Mouse (Mus musculus): ENCODE measurements around the gene Magoh. TPM values are rescaled to one million over a fixed set of nuclear protein-coding genes. Genes with fewer than 3 reads are reported as not detected.

Gene Magoh
- polyA plus RNA-seq, 1 experiment from 2014 or later, result 87.7 TPM

- H3K9me3 ChIP-seq (ENCODE audit: control insufficient read depth, low read length), result no peaks in the 10 kb centered on the region
- no peaks in the 10 kb centered on the region; the same call in 1 of the 2 replicates for H3K4me1 ChIP-seq (ENCODE audit: control insufficient read depth, insufficient read depth, low read depth, low read length)
- no peak overlapping the region for H3K4me2 ChIP-seq (ENCODE audit: low read length)
- WGBS, result 89% methylated on average over 7 of the region's 7 CpGs
- no peaks in the 10 kb centered on the region for H3K27me3 ChIP-seq (replicated peaks; ENCODE audit: control insufficient read depth, insufficient read depth, low read length)
- no peak overlapping the region for H3K4me3 ChIP-seq (ENCODE audit: low read length)
- no peak overlapping the region for H3K27ac ChIP-seq (ENCODE audit: low read depth, low read length)
- H3K9ac ChIP-seq (ENCODE audit: low read depth, low read length), result no peak overlapping the region
- no peak for ATAC-seq
- peaks cover 62% of the 10 kb centered on the region for H3K36me3 ChIP-seq (ENCODE audit: control insufficient read depth, insufficient read depth, low read length)
These were observed 20.6 kb upstream of the Magoh start for GRCm38 (mm10) chr4:107858995-107859394.

- H3K4me3 ChIP-seq (ENCODE audit: low read length), result no peak overlapping the region
- H3K27ac ChIP-seq (ENCODE audit: low read depth, low read length), result no peak overlapping the region
- WGBS, result 90% methylated on average over 4 of the region's 4 CpGs
- H3K27me3 ChIP-seq (replicated peaks; ENCODE audit: control insufficient read depth, insufficient read depth, low read length), result no peaks in the 10 kb centered on the region
- no peak overlapping the region for H3K9ac ChIP-seq (ENCODE audit: low read depth, low read length)
- no peak for ATAC-seq
- H3K4me1 ChIP-seq (ENCODE audit: control insufficient read depth, insufficient read depth, low read depth, low read length), result no peaks in the 10 kb centered on the region
- no peak overlapping the region for H3K4me2 ChIP-seq (ENCODE audit: low read length)
- no peaks in the 10 kb centered on the region for H3K9me3 ChIP-seq (ENCODE audit: control insufficient read depth, low read length)
- peaks cover 39% of the 10 kb centered on the region for H3K36me3 ChIP-seq (ENCODE audit: control insufficient read depth, insufficient read depth, low read length)
These were observed 14.7 kb upstream of the Magoh start for GRCm38 (mm10) chr4:107864866-107865265.

DNA sequence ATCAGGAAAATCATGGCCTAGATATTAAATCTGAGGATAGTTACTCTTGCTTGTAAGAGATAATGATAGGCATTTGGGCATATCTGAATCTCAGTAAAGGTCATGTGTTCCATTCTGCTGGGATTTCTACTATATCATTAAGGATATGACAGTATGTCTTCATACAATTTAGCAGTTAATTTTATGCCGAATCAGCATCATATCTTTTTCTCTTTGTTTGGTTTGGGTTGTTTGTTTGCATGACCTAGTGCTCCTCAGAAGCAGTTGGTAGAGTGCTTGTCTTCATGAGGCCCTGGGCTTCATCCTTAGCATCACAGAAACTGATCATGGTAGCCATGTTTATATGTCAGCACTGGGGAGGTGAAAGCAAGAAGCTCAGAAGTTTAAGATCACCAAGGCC is 2.1 kb downstream of the Magoh start:
- Histone ChIP-seq H3K27ac (ENCODE audit: low read depth, low read length) (no peak overlapping the region), H3K9me3 (ENCODE audit: control insufficient read depth, low read length) (no peaks in the 10 kb centered on the region), H3K9ac (ENCODE audit: low read depth, low read length) (no peak overlapping the region), H3K4me2 (ENCODE audit: low read length) (no peak overlapping the region), H3K27me3 (replicated peaks; ENCODE audit: control insufficient read depth, insufficient read depth, low read length) (no peaks in the 10 kb centered on the region), H3K4me3 (ENCODE audit: low read length) (no peak overlapping the region), H3K36me3 (ENCODE audit: control insufficient read depth, insufficient read depth, low read length) (peaks cover 24% of the 10 kb centered on the region), H3K4me1 (ENCODE audit: control insufficient read depth, insufficient read depth, low read depth, low read length) (peaks cover 11% of the 10 kb centered on the region)
- 86% methylated on average over 1 of the region's 1 CpGs for WGBS
- no peak for ATAC-seq

DNA sequence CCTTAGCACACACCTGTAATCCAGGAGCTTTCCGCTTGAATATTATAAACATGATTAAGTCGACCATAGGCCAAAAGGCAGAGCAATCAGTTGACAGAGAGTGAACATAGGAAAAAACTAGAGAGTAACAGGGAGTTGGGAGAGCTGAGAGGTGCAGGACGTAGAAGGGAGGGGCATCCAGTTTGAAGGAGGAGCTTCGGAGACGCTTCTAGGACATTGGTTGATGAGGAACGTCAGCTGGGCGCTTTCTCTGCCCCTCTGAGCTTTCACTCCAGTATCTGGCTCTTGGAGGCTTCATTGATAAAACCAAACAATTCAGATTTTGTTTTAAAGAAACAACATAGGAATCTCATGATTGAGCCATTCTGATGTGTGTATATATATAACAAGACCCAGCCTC is 6.8 kb downstream of the Magoh start:
- peaks cover 27% of the 10 kb centered on the region for H3K36me3 ChIP-seq (ENCODE audit: control insufficient read depth, insufficient read depth, low read length)
- H3K4me2 ChIP-seq (ENCODE audit: low read length), result no peak overlapping the region
- H3K27ac ChIP-seq (ENCODE audit: low read depth, low read length), result no peak overlapping the region
- no peaks in the 10 kb centered on the region for H3K27me3 ChIP-seq (replicated peaks; ENCODE audit: control insufficient read depth, insufficient read depth, low read length)
- ATAC-seq, result no peak
- 82% methylated on average over 7 of the region's 7 CpGs for WGBS
- H3K4me1 ChIP-seq (ENCODE audit: control insufficient read depth, insufficient read depth, low read depth, low read length), result peaks cover 8% of the 10 kb centered on the region; the same call in 1 of the 2 replicates
- no peak overlapping the region for H3K9ac ChIP-seq (ENCODE audit: low read depth, low read length)
- no peaks in the 10 kb centered on the region for H3K9me3 ChIP-seq (ENCODE audit: control insufficient read depth, low read length)
- no peak overlapping the region for H3K4me3 ChIP-seq (ENCODE audit: low read length)

DNA sequence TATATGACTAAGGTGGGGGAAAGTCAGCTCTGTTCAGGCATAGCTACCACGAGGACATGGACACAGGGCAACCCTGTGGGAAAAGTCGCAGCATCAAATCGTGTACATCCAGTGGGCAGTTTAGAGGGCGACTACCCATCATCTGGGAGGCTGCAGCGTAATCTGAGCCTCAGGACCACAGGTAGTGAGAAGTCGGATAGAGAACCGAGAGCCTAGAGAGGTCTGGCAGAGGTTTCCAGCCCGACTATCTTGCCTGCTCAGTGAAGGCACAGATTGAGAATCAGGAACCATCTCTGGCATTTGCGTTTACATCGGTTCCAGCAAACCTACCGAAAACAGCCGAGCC is 9.8 kb downstream of the Magoh start:
- peak overlapping the region; percentile 60 for H3K4me3 ChIP-seq (ENCODE audit: low read length)
- peaks cover 23% of the 10 kb centered on the region for H3K36me3 ChIP-seq (ENCODE audit: control insufficient read depth, insufficient read depth, low read length)
- peaks cover 8% of the 10 kb centered on the region; the same call in 1 of the 2 replicates for H3K4me1 ChIP-seq (ENCODE audit: control insufficient read depth, insufficient read depth, low read depth, low read length)
- H3K27me3 ChIP-seq (replicated peaks; ENCODE audit: control insufficient read depth, insufficient read depth, low read length), result no peaks in the 10 kb centered on the region
- peak overlapping the region; percentile 72 for H3K9ac ChIP-seq (ENCODE audit: low read depth, low read length)
- peak overlapping the region; percentile 97 for H3K27ac ChIP-seq (ENCODE audit: low read depth, low read length)
- H3K9me3 ChIP-seq (ENCODE audit: control insufficient read depth, low read length), result no peaks in the 10 kb centered on the region
- WGBS, result under 1% methylated on average over 12 of the region's 12 CpGs
- peak overlapping the region; percentile 85 for H3K4me2 ChIP-seq (ENCODE audit: low read length)
- peak; percentile 60 for ATAC-seq

- Histone ChIP-seq H3K36me3 (ENCODE audit: control insufficient read depth, insufficient read depth, low read length) (peaks cover 24% of the 10 kb centered on the region), H3K4me3 (ENCODE audit: low read length) (peak within 1 kb of the TSS; percentile 60), H3K27me3 (replicated peaks; ENCODE audit: control insufficient read depth, insufficient read depth, low read length) (no peaks in the 10 kb centered on the region), H3K27ac (ENCODE audit: low read depth, low read length) (peak within 1 kb of the TSS; percentile 97), H3K4me1 (ENCODE audit: control insufficient read depth, insufficient read depth, low read depth, low read length) (peaks cover 8% of the 10 kb centered on the region; the same call in 1 of the 2 replicates), H3K9ac (ENCODE audit: low read depth, low read length) (peak within 1 kb of the TSS; percentile 72), H3K4me2 (ENCODE audit: low read length) (peak within 1 kb of the TSS; percentile 85), H3K9me3 (ENCODE audit: control insufficient read depth, low read length) (no peaks in the 10 kb centered on the region)
- WGBS, result under 1% methylated on average over 48 of the region's 48 CpGs
- peak; percentile 97 for ATAC-seq
These were observed 10.3 kb downstream of the Magoh start, which contains the start of gene 0610037L13Rik for GRCm38 (mm10) chr4:107889731-107890432. TSS of gene 0610037L13Rik (plus strand) at chr4:107889813.

GRCm38 (mm10) chr4:107892663-107893062 is 13.1 kb downstream of the Magoh start:
- Histone ChIP-seq H3K9me3 (ENCODE audit: control insufficient read depth, low read length) (no peaks in the 10 kb centered on the region), H3K27me3 (replicated peaks; ENCODE audit: control insufficient read depth, insufficient read depth, low read length) (no peaks in the 10 kb centered on the region), H3K36me3 (ENCODE audit: control insufficient read depth, insufficient read depth, low read length) (peaks cover 18% of the 10 kb centered on the region), H3K27ac (ENCODE audit: low read depth, low read length) (no peak overlapping the region), H3K4me3 (ENCODE audit: low read length) (no peak overlapping the region), H3K9ac (ENCODE audit: low read depth, low read length) (no peak overlapping the region), H3K4me2 (ENCODE audit: low read length) (no peak overlapping the region), H3K4me1 (ENCODE audit: control insufficient read depth, insufficient read depth, low read depth, low read length) (peaks cover 8% of the 10 kb centered on the region; the same call in 1 of the 2 replicates)
- WGBS, result 81% methylated on average over 2 of the region's 2 CpGs
- ATAC-seq, result no peak

DNA sequence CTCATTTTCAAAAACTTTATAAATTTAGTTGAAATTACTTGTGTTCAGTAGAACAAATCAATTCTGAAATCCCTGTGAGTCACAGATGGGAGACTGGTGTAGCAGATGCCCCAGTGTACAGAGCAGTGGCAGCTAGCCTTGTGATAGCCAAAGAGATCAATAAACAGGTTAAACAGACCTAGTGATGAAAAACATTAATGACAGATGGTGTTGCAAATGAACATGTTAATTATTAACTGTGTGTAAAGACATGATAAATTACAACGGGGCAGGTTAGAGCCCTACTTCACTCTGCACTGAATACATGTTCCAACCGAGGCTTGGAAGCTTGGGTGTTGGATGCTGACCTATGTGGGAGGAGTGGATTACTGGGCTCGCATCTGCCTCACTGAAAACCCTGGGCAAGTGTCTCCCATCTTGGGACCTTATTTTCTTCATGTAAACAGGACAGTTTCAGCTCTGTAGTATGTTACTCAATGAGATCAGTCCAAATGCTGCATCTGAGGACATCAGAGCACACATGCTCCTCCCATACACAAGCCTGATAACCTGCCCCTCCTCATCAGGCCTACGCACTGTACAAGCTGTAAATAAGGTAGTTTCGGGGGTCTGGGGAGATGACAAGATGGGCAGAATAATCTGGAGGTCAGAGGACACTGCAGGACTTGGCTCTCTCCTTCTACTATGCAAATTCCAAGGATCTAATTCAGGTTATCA is 19.8 kb downstream of the Magoh start:
- 81% methylated on average over 5 of the region's 5 CpGs for WGBS
- no peak for ATAC-seq
- no peak overlapping the region for H3K4me3 ChIP-seq (ENCODE audit: low read length)
- no peak overlapping the region for H3K4me2 ChIP-seq (ENCODE audit: low read length)
- no peak overlapping the region for H3K27ac ChIP-seq (ENCODE audit: low read depth, low read length)
- no peaks in the 10 kb centered on the region for H3K9me3 ChIP-seq (ENCODE audit: control insufficient read depth, low read length)
- H3K27me3 ChIP-seq (replicated peaks; ENCODE audit: control insufficient read depth, insufficient read depth, low read length), result no peaks in the 10 kb centered on the region
- H3K9ac ChIP-seq (ENCODE audit: low read depth, low read length), result no peak overlapping the region
- peaks cover 17% of the 10 kb centered on the region for H3K36me3 ChIP-seq (ENCODE audit: control insufficient read depth, insufficient read depth, low read length)
- no peaks in the 10 kb centered on the region for H3K4me1 ChIP-seq (ENCODE audit: control insufficient read depth, insufficient read depth, low read depth, low read length)

GRCm38 (mm10) chr4:107900206-107900605 is 20.7 kb downstream of the Magoh start:
- Histone ChIP-seq H3K9ac (ENCODE audit: low read depth, low read length) (no peak overlapping the region), H3K4me3 (ENCODE audit: low read length) (no peak overlapping the region), H3K9me3 (ENCODE audit: control insufficient read depth, low read length) (no peaks in the 10 kb centered on the region), H3K36me3 (ENCODE audit: control insufficient read depth, insufficient read depth, low read length) (peaks cover 12% of the 10 kb centered on the region), H3K4me1 (ENCODE audit: control insufficient read depth, insufficient read depth, low read depth, low read length) (no peaks in the 10 kb centered on the region), H3K4me2 (ENCODE audit: low read length) (no peak overlapping the region), H3K27ac (ENCODE audit: low read depth, low read length) (no peak overlapping the region), H3K27me3 (replicated peaks; ENCODE audit: control insufficient read depth, insufficient read depth, low read length) (no peaks in the 10 kb centered on the region)
- WGBS, result 92% methylated on average over 3 of the region's 3 CpGs
- no peak for ATAC-seq

Data from hindbrain, embryonic 16.5 days (tissue).